ENCODE assay signal across 29 mouse cellular contexts in the genomic region with DNA sequence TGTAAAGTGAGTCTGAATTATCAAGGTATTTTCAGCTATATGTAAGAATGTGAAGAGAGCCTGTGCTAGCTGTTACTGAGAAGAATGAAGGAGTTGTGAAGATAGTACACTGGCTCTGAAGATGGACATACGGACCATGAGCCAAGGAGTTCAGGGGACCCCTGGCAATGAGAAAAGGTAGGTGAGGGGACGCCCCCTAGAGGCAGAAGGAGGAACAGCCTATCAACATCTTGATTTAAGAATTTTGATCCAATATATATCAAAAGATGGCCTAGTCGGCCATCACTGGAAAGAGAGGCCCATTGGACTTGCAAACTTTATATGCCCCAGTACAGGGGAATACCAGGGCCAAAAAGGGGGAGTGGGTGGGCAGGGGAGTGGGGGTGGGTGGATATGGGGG. TPM values are rescaled to one million over a fixed set of nuclear protein-coding genes. Genes with fewer than 3 reads are reported as not detected.
DNase-seq lines count a peak whose midpoint lies in the region; ATAC-seq and TF ChIP-seq lines count a peak whose summit lies in the region.
"Not testable (repeated sequence)": the region's sequence is repeated elsewhere in the genome, so short reads cannot be mapped to it uniquely, and the experiment has no call there.
"Had no signal": no experiment of that assay in that cellular context is flagged by ENCODE, and none has a peak within 500 bp of the region (broad histone marks: within the 10 kb centered on the region; RNA-seq: fewer than 3 reads in every experiment).

No protein-coding gene starts in this region.

- not testable (repeated sequence) for TF ChIP-seq POLR2A in bone marrow, adult 2 months (IDR thresholded peaks at IDR 0.05; ENCODE audit: borderline replicate concordance, control insufficient read depth, low read depth, low read length); heart, adult 2 months (IDR thresholded peaks at IDR 0.05; ENCODE audit: insufficient read depth, low read depth, low read length); kidney, adult 2 months (IDR thresholded peaks at IDR 0.05; ENCODE audit: low read depth, low read length); testis, adult 2 months (IDR thresholded peaks at IDR 0.05; ENCODE audit: control insufficient read depth, low read depth, low read length)

- in situ Hi-C loops in ES-E14 (cut with MboI; ENCODE audit: low sequenced_read_pairs in 2 of 2, unreplicated experiment in 2 of 2), result loop anchor here in 1 of 2 experiments (25.0 kb wide), 1 partner anchor 172 kb away; the partner anchor contains the start of gene Dnaic2

- not testable (repeated sequence) for H3K27ac ChIP-seq in ES-E14 (ENCODE audit: insufficient read depth, low read depth, low read length, poor library complexity, severe bottlenecking); bone marrow, adult 2 months (ENCODE audit: control insufficient read depth, insufficient read depth, low read depth, low read length, poor library complexity); heart, adult 2 months; kidney, adult 2 months (ENCODE audit: insufficient read depth, low read depth, low read length); liver, embryonic 14.5 days; testis, adult 2 months (ENCODE audit: control insufficient read depth, insufficient read depth, low read depth, low read length)

- H3K27me3 ChIP-seq in heart, adult 2 months (ENCODE audit: control insufficient read depth, insufficient read depth, low read length); kidney, adult 2 months (replicated peaks; ENCODE audit: control insufficient read depth, insufficient read depth, low read length); liver, embryonic 14.5 days (ENCODE audit: control insufficient read depth, insufficient read depth, low read length); testis, adult 2 months (ENCODE audit: control insufficient read depth, insufficient read depth, low read length): not testable (repeated sequence)

- not testable (repeated sequence) for H3K9me3 ChIP-seq in ES-E14 (ENCODE audit: control insufficient read depth, insufficient read depth, low read depth, low read length); liver, embryonic 14.5 days (ENCODE audit: control insufficient read depth, low read length)

- TF ChIP-seq CTCF in bone marrow, adult 2 months (IDR thresholded peaks at IDR 0.05; ENCODE audit: control insufficient read depth, insufficient read depth, low read length), result peak; percentile 39; the same call in 1 of the 2 replicates
- TF ChIP-seq CTCF in heart, adult 2 months (IDR thresholded peaks at IDR 0.05), result peak; percentile 41
- peak; percentile 34; the same call in 1 of the 2 replicates for TF ChIP-seq CTCF in kidney, adult 2 months (conservative IDR thresholded peaks at IDR 0.05; ENCODE audit: insufficient read depth, insufficient read length, low read depth, low read length)
- TF ChIP-seq CTCF in liver, embryonic 14.5 days (IDR thresholded peaks at IDR 0.05; ENCODE audit: low read depth), result peak; percentile 45
- TF ChIP-seq CTCF in testis, adult 2 months (IDR thresholded peaks at IDR 0.05; ENCODE audit: control insufficient read depth, insufficient read depth, insufficient replicate concordance, low read depth, low read length), result peak; percentile 61; the same call in 1 of the 2 replicates

- not testable (repeated sequence) for TF ChIP-seq EP300 in heart, adult 2 months (IDR thresholded peaks at IDR 0.05; ENCODE audit: insufficient read depth, low read depth, low read length); liver, embryonic 14.5 days (IDR thresholded peaks at IDR 0.05; ENCODE audit: low read depth)

- not testable (repeated sequence) for H3K4me2 ChIP-seq in liver, embryonic 14.5 days (ENCODE audit: low read depth)

- DNase-seq in B cell, adult 2 months, result peak; percentile 15 to 32
- peak; percentile 4 for DNase-seq in ES-E14 (ENCODE audit: low read depth, low spot score)
- not testable (repeated sequence) for DNase-seq in heart, adult 2 months; kidney, adult 2 months; liver, embryonic 14.5 days (ENCODE audit: low read depth in 3 of 3, low spot score in 3 of 3)
- peak; percentile 20 for DNase-seq in retina, embryonic 14.5 days (ENCODE audit: low spot score)

- not testable (repeated sequence) for ATAC-seq in liver, embryonic 14.5 days (ENCODE audit: insufficient read depth)

- not testable (repeated sequence) for H3K79me2 ChIP-seq in heart, adult 2 months (replicated peaks; ENCODE audit: control insufficient read depth, insufficient read depth, low read length)

- WGBS in bone marrow, adult 2 months, result 38% methylated on average over 3 of the region's 3 CpGs
- WGBS in heart, adult 2 months, result 40% methylated on average over 3 of the region's 3 CpGs
- 39% methylated on average over 3 of the region's 3 CpGs for whole genome bisulfite sequencing in kidney, adult 2 months
- WGBS in liver, embryonic 14.5 days (ENCODE audit: insufficient replicate concordance), result 15% methylated on average over 3 of the region's 3 CpGs

- not testable (repeated sequence) for H3K36me3 ChIP-seq in ES-E14 (ENCODE audit: control insufficient read depth, insufficient read depth, low read length, poor library complexity, severe bottlenecking); heart, adult 2 months (ENCODE audit: control insufficient read depth, insufficient read depth, low read length); kidney, adult 2 months (ENCODE audit: control insufficient read depth, insufficient read depth, low read length); liver, embryonic 14.5 days (replicated peaks; ENCODE audit: control insufficient read depth, insufficient read depth, low read depth); testis, adult 2 months (ENCODE audit: control insufficient read depth, insufficient read depth, low read length)

- H3K9ac ChIP-seq in ES-E14 (ENCODE audit: insufficient read depth, low read depth, low read length, poor library complexity, severe bottlenecking); heart, adult 2 months (ENCODE audit: low read depth, low read length); liver, embryonic 14.5 days (replicated peaks): not testable (repeated sequence)

- intact Hi-C loops in heart, adult 2 months (cut with DNase I), result not testable (repeated sequence)

- not testable (repeated sequence) for H3K4me1 ChIP-seq in ES-E14 (ENCODE audit: control insufficient read depth in 2 of 2, insufficient read depth in 2 of 2, low read length in 2 of 2, poor library complexity in 1 of 2); heart, adult 2 months (ENCODE audit: control insufficient read depth, insufficient read depth, low read length); kidney, adult 2 months (ENCODE audit: control insufficient read depth, insufficient read depth, low read length); liver, embryonic 14.5 days (replicated peaks; ENCODE audit: control insufficient read depth in 2 of 2, insufficient read depth in 2 of 2, low read length in 1 of 2); testis, adult 2 months (ENCODE audit: control insufficient read depth, insufficient read depth, low read length)
- peaks cover 11% of the 10 kb centered on the region for H3K4me1 ChIP-seq in bone marrow, adult 2 months (ENCODE audit: control insufficient read depth, insufficient read depth, low read length)

- not testable (repeated sequence) for H3K4me3 ChIP-seq in ES-E14 (ENCODE audit: insufficient read depth in 1 of 2, low read depth in 1 of 2, low read length in 2 of 2, poor library complexity in 1 of 2, severe bottlenecking in 1 of 2); bone marrow, adult 2 months (replicated peaks; ENCODE audit: control insufficient read depth, low read depth, low read length); heart, adult 2 months; kidney, adult 2 months (ENCODE audit: insufficient read depth, low read depth, low read length); liver, embryonic 14.5 days (ENCODE audit: insufficient read depth in 1 of 2, low read depth in 2 of 2, low read length in 2 of 2); testis, adult 2 months (ENCODE audit: control insufficient read depth, low read depth, low read length)

RNA-seq across cellular contexts. Expression of gene Cd300a, which starts 19.7 kb away (rescaled TPM):
- 0.22 and 0.58 TPM in 2 replicates for total RNA-seq in ES-E14 (2012; rRNA removed)
- 4.7 and 15.1 TPM in 2 replicates for polyA plus RNA-seq in bone marrow, adult 2 months (2011; ENCODE audit: insufficient read depth, insufficient read length, low replicate concordance, missing spikeins)
- under 1 TPM; 0.77 to 0.89 TPM for total RNA-seq in heart, adult 2 months (2021)
- 1.1 TPM in 2 replicates for polyA plus RNA-seq in heart, adult 2 months (2012; rRNA removed)
- 0.61 and 0.91 TPM in 2 replicates for polyA plus RNA-seq in kidney, adult 2 months (2012; rRNA removed)
- polyA plus RNA-seq in liver, embryonic 14.5 days (2012; rRNA removed), result 2.1 and 3.1 TPM in 2 replicates
- polyA plus RNA-seq in liver, embryonic 14.5 days (2014; fragmentation: Nextera tagmentation; extraction: Ambion mirVana), result 3.6 and 3.7 TPM in 2 replicates
- polyA plus RNA-seq in testis, adult 2 months (2012; rRNA removed), result 0.06 and 0.17 TPM in 2 replicates
- polyA plus RNA-seq: erythroblast, embryonic 14.5 days had no signal

RNA-seq across cellular contexts. Expression of gene Cd300lb, which starts 24.6 kb away (rescaled TPM):
- total RNA-seq in ES-E14 (2012; rRNA removed), result not detected in 2 replicates
- polyA plus RNA-seq in bone marrow, adult 2 months (2011; ENCODE audit: insufficient read depth, insufficient read length, low replicate concordance, missing spikeins), result 3.1 and 17.5 TPM in 2 replicates
- under 1 TPM; 0.70 to 0.75 TPM for total RNA-seq in heart, adult 2 months (2021)
- polyA plus RNA-seq in heart, adult 2 months (2012; rRNA removed), result 0.61 and 0.70 TPM in 2 replicates
- polyA plus RNA-seq in kidney, adult 2 months (2012; rRNA removed), result 0.18 and 0.33 TPM in 2 replicates
- 0.66 and 0.83 TPM in 2 replicates for polyA plus RNA-seq in liver, embryonic 14.5 days (2012; rRNA removed)
- 0.67 and 1.5 TPM in 2 replicates for polyA plus RNA-seq in liver, embryonic 14.5 days (2014; fragmentation: Nextera tagmentation; extraction: Ambion mirVana)
- polyA plus RNA-seq in testis, adult 2 months (2012; rRNA removed), result 0.05 TPM in 1 of 2 replicates, not detected in the other
- total RNA-seq: left cerebral cortex, adult 18-20 months; left cerebral cortex, postnatal 25 days had no signal
- polyA plus RNA-seq: erythroblast, embryonic 14.5 days; hindbrain, embryonic 16.5 days; limb, embryonic 12.5 days had no signal

RNA-seq across cellular contexts. Expression of gene Gprc5c, which starts 58.6 kb away (rescaled TPM):
- total RNA-seq in ES-E14 (2012; rRNA removed), result 35.9 and 36.5 TPM in 2 replicates
- 1.1 and 1.4 TPM in 2 replicates for polyA plus RNA-seq in bone marrow, adult 2 months (2011; ENCODE audit: insufficient read depth, insufficient read length, low replicate concordance, missing spikeins)
- 1 to 10 TPM; 6.3 to 7.9 TPM for total RNA-seq in heart, adult 2 months (2021)
- polyA plus RNA-seq in heart, adult 2 months (2012; rRNA removed), result 11.6 and 11.9 TPM in 2 replicates
- 241 and 285 TPM in 2 replicates for polyA plus RNA-seq in kidney, adult 2 months (2012; rRNA removed)
- 4.8 and 5.0 TPM in 2 replicates for polyA plus RNA-seq in liver, embryonic 14.5 days (2012; rRNA removed)
- polyA plus RNA-seq in liver, embryonic 14.5 days (2014; fragmentation: Nextera tagmentation; extraction: Ambion mirVana), result 8.0 and 9.8 TPM in 2 replicates
- polyA plus RNA-seq in testis, adult 2 months (2012; rRNA removed), result 0.36 and 2.6 TPM in 2 replicates
- total RNA-seq: hematopoietic stem cell, adult 5-6 weeks had no signal

RNA-seq across cellular contexts. Expression of gene Cd300c, which starts 59.4 kb away (rescaled TPM):
- total RNA-seq in ES-E14 (2012; rRNA removed), result not detected in 2 replicates
- 4.0 and 12.7 TPM in 2 replicates for polyA plus RNA-seq in bone marrow, adult 2 months (2011; ENCODE audit: insufficient read depth, insufficient read length, low replicate concordance, missing spikeins)
- total RNA-seq in heart, adult 2 months (2021), result not detected
- polyA plus RNA-seq in heart, adult 2 months (2012; rRNA removed), result not detected in 2 replicates
- polyA plus RNA-seq in kidney, adult 2 months (2012; rRNA removed), result 0.72 TPM in 1 of 2 replicates, not detected in the other
- 0.18 TPM in 1 of 2 replicates, not detected in the other for polyA plus RNA-seq in liver, embryonic 14.5 days (2012; rRNA removed)
- polyA plus RNA-seq in liver, embryonic 14.5 days (2014; fragmentation: Nextera tagmentation; extraction: Ambion mirVana), result not detected in 2 replicates
- not detected in 2 replicates for polyA plus RNA-seq in testis, adult 2 months (2012; rRNA removed)
- total RNA-seq: adrenal gland, postnatal 10 days; gastrocnemius, adult 8-10 months; gastrocnemius, postnatal 4 days; heart, adult 8-10 months; heart, postnatal 10 days; hematopoietic stem cell, adult 5-6 weeks; layer of hippocampus, postnatal 10 days; left cerebral cortex, adult 18-20 months; left cerebral cortex, postnatal 25 days had no signal
- polyA plus RNA-seq: cortical plate, adult 2 months; embryonic facial prominence, embryonic 14.5 days; erythroblast, embryonic 14.5 days; forebrain, embryonic 11.5 days; forebrain, embryonic 16.5 days; heart, embryonic 13.5 days; hindbrain, embryonic 16.5 days; intestine, embryonic 15.5 days; limb, embryonic 12.5 days; liver, embryonic 11.5 days; midbrain, embryonic 14.5 days; neural tube, embryonic 15.5 days had no signal

Comparison
In these comparisons a context has a peak if more than half of its experiments do, and no peak if none do; other contexts are left out.
1. RNA of gene Gprc5c, which starts 58.6 kb away (polyA plus RNA-seq): 241 to 285 TPM in kidney, adult 2 months; 11.6 to 11.9 TPM in heart, adult 2 months, 4.8 to 9.8 TPM in liver, embryonic 14.5 days, 1.1 to 1.4 TPM in bone marrow, adult 2 months and 0.36 to 2.6 TPM in testis, adult 2 months; every median in the first group is over 10 times any median in the second.
2. Peak in every context shown above with its lines, with median percentiles within 50 percentile points of each other: CTCF ChIP-seq.